Mouse (Mus musculus): ENCODE results near the gene 4931422A03Rik.

DNA sequence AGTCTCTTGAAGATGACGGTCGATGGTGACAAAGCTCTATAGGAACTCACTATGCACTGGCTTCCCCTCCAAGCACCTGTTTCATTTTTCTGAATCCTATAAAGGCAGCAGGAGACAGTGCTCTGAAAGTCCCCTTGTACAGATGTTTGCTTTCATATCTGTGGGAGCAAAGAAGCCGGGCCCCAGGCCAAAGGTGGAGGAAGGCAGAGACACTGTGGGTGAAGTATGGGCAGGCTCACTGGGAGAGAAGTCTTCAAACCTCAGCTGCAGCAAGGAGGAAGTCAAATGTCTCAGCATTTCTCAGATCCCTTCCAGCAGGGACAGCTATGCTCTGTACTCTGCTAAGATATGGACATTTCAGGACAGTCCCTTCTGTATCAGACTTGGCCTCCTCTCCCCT, 62.8 kb downstream of the 4931422A03Rik start:
- TF ChIP-seq CTCF (IDR thresholded peaks at IDR 0.05; ENCODE audit: low read depth) (no peak), EP300 (optimal IDR thresholded peaks at IDR 0.05) (no peak)
